Mouse (Mus musculus) adrenal gland, adult (tissue): ENCODE results near the gene Micu1.
A peak's percentile ranks its signal among the peaks of the same experiment; 100 is the strongest.
"Not testable (repeated sequence)": the region's sequence is repeated elsewhere in the genome, so short reads cannot be mapped to it uniquely, and the experiment has no call there.

Experiments
- DNase-seq, 2 experiments: peaks; one replicate each; pipeline ENCODE4 v3.0.0; 2022 to 2023; ENCODE audit warnings: low spot score in 1 of 2; ENCODE audit not compliant: inconsistent age in 2 of 2

The Micu1 gene

DNA sequence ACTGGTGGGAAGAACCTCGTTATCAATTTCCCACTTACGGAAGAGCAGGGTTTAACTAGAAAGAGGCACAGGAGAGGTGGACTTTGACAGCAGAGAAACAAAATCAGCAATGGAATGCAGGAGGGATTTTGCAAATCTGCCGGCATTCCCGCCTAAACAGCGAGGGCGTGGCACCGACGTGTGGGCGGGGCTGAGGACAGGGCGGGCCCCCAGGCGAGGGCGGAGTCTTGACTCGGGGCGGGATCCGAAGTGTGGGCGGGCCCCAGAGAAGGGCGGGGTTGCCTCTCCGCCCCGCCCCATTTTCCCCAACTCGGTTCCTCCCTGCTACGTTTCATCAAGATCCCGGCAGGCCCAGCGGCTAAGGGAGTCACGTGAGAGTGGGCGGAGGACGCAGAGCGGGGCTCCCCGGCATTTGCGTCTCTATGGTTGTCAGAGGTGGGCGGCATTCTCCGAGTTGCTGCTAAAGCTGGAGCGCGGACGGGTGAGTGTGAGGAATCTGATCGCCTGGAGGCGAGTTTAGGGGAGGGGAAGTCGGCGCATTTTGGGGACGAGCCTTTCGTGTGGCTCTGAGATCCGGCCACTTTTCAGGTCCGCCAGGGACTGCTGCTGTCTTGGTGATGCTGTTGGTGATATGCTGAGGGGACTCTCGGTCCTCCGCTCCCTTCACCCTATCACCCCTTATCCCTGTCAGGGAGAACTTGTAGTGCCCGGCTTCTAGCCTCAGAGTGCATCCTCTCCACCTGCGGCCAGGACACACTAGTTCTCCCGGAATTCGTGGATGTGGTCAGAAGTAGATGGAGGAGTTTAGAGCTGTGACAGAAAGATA lies at the start of gene Micu1:
Gene Micu1 (plus strand): TSS at position 271 of the 826 bp plus-strand sequence.
- DNase-seq = peak; percentile 97 to 99

DNA sequence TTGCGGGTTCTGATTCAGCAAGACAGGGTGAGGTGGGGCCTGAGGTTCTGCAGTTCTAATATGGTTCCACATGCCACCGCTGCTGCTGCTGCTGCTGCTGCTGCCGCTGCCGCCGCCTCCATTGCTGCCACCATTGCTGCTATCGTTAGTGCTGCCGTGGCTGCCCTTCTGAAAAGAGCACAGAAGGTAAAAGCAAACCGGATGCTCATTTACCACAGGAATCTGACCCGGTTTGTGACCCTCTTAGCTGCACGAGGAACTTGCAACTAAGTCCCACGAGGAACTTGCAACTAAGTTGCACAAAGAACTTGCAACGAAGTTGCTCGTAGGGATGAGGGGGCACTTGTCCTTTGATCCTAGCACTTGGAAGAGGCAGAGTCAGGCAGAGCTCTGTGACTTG lies 45.5 kb upstream of the Micu1 start:
- DNase-seq = no peak

DNA sequence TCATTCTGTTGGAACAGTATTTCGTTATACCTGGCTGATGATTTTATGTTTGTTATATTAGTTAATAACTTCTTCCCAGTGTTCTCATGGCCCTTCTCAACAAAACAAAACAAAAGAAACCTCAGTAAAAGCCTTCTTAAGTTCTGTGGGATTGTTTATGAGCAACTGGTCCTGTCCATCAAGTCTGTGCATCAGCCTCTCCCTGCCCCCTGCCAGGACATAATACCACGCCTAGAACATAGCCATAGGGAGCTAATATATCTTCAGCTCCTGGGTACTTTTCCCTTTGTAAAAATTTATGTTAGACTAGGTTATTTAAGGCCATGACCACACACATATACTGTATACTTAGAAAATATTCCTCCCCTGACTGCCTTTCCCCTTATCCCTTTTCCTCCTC lies 37.5 kb upstream of the Micu1 start:
- DNase-seq = no peak

DNA sequence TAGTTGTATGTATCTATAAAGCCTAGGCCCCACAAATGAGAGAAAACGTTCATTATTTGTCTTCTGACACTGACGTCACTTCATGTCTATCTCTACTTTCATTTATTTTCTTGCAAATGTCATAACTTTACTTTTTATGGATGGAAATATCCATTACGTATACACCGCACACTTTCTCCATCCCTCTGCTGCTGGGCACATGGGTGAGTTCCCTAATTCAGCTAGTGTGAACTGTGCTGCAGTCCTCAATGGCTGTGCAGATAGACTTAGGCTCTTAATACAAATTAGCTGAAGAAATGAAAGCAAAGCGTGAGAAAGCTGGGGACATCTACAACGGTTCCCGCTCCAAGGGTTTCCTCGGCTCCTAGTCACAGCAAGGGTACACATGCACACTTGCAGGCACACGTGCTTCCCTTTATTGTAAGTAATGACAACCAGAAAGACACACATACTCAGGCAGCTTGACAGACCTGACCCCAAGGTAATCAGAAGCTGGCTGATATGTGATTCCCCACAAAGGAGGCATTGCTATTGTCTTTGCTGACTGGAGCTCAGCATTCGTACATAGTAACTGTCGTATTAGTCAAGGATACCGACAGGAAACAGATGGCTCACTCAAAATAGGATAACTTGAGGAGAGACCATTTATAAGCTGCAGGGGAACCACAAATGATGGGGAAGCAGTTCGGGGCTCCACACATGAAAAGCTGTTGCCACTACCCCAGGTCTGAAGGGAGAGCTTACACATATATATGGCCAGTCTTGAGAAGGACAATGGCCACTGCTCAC lies 36.6 kb upstream of the Micu1 start:
- no peak for DNase-seq

DNA sequence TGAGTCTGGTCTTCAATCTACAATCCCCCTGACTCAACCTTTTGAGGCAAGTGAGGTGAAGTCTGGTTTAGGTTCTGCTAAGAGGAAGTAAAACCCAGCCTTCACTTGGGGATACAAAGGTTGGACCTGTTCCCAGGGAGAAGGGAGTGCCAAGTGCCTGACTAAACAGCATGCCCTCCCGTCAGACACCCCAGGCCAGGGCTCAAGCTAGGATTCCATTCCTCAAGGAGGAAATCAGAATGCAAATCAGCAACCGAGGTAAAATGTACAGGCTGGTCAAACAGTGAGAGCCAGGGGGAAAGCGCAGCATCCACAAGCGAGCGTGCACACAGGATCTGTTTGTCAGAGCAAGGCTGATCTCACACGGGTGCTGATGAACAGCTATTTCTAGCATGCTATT lies 34.9 kb upstream of the Micu1 start:
- peak; percentile 7 to 40 for DNase-seq

DNA sequence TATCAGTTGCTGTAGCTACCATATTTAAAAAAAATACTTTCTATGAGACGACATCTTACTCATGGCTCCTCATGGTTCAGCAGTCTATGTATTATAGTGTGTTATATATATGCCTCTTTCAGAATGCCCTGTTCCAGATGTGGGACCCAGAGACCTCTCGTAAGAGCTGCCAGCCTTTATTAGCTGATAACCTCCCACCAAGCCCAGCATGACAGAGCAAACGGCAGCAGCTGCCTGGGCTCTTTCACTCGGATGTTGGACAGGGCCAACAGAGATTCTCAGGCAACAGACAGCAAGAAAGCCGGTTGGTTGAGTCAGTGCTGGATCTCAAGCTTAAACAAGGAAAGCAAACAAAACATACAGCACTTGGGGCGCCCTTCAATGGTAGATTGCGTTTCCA lies 33.8 kb upstream of the Micu1 start:
- no peak for DNase-seq

DNA sequence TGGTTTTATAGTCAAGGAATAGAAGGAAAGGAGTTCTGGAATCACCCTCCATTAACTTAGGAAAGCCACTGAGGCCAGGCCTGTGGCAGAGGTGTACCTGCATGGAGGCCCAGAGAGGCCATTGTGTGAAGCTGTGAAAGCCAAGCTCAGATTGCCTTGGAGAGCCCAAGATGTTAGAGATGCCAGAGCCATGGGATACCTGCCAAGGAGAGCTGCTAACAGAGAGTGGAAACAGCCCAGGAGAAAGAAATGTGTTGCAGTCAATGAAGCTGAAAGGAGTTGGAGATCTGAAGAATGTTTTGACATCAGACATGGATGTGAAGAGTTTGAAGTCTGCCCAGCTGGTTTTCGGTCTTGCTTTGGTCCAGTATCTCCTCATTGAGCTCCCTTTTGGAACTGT lies 24.4 kb upstream of the Micu1 start:
- DNase-seq = no peak

DNA sequence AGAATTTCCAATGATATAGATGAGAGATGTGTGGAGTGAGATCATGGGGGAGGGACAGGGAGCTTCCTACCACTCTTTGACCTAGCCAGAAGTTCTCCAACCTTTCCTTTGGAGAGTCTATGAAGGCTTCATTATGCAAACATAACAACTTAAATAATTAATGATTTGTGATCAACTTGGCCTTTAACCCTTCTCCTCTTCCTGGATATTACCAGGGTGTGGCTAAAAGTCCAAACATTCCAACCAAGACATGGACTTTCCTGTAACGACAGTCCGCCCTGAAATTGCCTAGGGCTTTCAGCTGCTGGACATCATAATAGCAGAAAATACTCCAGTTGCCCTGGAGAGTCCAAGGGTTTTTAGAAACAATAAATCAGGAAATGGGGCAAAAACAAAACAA lies 23.1 kb upstream of the Micu1 start:
- DNase-seq = no peak

DNA sequence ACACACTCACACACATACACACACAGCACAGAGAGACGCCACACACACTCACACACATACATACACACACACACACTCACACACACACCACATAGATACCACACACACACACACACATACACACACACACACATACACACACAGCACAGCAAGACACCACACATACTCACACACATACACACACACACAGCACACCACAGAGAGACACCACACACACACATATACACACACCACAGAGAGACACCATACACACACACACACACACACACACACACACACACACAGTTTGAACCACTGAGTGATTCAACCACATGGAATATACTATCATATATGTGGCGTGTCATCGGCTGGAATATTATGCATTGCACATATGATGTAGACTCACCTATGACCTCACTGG lies 16.7 kb upstream of the Micu1 start:
- not testable (repeated sequence) for DNase-seq

DNA sequence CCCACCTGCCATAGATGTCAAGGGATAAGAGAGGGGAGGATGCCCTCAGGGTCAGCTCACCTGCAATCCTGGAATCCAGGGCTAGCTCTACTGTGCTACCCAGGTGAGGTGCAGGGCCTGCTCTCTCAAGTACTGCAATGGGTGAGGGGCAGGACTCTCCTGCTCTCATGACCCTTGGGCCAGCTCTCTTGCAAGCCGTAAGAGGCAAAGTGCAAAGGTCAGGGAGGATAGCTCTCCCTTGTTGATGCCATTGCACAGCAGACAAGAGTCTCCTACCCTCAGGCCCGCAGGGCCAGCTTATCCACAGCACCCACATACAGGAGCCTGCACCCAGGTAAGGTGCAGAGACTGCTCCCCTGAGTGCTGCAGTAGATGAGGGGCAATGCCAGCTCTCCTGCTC lies 15.2 kb upstream of the Micu1 start:
- no peak for DNase-seq

DNA sequence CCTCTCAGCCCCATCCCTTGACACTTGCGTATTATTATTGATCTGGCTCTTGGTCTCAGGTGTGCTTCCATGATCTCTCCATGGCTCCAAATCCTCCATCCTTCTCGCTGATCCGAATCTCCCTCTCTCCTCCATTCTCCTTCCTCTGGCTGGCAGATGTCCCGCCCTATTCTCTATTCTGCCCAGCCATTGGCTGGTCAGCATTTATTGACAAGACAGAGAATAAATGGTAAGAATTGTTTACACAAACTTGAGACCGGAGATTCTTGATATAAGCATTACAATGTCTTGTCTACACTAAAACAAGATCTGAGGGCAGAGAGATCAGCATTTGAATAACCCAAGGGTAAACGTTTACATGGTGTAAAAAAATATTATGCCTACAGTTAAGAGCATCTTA lies 12.4 kb upstream of the Micu1 start:
- no peak for DNase-seq

DNA sequence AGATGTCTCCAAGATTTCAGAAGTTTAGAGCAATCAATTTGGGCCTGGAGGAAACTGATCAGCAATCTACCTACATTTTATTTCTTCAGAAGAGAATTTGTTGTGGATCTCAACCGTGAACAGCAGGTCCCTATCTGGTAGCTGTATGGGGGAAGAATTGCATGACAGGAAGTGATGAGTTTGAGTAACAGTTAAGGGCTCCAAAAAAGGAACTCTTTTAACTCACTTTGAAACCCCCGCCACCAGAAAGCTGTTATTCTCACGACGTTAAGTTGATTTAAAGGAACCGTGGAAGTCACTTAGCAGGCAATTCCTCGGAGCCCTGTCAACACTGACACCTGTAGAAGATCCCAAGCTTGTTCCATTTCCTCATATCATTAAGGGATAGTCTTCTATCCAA lies 9.8 kb upstream of the Micu1 start:
- DNase-seq = no peak

DNA sequence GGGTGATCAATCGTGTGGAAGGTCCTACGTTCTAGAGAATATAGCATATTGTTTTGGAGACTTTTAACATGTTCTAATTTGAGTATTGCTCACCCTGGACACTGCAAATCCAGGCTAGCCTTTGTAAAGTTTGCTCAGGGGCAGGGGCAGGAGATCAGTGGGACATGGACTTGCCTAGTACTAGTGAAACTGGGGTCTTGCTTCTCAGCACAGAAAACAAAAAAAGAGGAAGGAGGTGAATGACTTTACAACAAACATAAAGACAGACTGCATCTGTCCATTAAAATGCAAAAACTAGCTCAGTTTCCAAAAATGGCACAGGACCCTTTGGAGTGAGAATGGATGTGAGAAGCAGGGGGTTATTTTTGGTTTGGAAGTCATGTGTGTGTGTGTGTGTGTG lies 8.2 kb upstream of the Micu1 start:
- no peak for DNase-seq

DNA sequence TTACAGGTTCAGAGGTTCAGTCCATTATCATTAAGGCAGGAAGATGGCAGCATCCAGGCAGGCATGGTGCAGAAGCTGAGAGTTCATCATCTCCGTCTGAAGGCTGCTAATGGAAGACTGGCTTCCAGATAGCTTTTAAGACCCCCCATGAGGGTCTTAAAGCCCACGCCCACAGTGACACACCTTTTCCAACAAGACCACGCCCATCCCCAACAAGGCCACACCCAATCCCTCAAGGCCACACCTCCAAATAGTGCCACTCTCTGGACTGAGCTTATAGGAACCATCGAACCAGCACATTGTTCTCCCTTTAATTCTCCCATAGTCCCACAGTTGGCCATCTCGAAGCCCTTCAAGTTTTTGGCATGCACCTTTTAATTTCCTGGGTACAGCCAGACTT lies 2.8 kb upstream of the Micu1 start:
- DNase-seq = no peak

DNA sequence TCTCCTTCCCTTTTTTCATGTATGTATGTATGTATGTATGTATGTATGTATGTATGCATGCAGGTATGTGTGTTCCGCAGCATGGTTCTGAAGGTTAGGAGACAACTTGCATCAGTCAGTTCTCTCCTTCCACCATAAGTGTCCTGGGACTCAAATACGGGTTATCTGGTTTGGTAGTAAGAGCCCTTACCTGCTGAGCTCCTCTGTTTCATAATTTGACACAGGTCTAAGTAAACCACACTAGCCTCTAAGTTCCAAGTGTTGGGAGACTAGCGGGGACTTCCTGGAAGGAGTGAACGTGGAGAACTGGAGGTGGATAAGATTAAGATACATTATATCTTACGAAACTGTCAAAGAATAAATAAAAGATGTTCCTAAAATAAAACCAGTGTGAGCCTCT lies 472 bp upstream of the Micu1 start:
- DNase-seq = no peak

DNA sequence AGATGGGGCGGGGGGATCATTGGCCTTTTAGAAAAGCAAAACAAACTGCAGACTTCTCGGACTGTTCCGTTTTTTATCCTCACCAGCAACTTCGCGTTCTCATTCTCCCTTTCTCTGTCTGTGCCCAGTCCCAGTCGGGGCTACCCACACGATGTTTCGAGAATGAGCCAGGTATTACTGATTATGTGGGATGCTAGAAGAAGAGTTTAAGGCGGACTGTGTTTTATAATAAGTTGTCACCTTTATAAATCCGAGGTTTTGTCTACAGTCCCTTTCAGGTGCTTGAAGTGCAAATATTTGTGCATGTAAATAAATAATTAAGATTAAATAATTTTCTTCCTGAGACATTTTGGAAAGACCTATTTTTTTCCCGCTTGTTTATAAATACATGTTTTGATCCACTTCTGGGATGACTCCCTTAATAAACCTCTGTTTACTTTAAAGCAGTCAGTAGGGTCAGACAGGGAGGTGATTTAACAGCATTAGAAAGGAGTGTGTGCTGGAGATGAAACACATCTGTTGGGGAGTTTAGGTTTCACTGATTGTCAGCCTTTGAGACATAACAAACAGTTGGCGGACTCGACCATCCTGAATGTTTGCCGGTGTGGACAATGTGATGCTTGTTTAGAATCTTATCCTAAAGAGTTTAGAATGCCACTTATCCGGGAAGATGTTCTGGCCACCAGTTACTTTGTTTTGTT lies 933 bp downstream of the Micu1 start:
- DNase-seq = no peak

DNA sequence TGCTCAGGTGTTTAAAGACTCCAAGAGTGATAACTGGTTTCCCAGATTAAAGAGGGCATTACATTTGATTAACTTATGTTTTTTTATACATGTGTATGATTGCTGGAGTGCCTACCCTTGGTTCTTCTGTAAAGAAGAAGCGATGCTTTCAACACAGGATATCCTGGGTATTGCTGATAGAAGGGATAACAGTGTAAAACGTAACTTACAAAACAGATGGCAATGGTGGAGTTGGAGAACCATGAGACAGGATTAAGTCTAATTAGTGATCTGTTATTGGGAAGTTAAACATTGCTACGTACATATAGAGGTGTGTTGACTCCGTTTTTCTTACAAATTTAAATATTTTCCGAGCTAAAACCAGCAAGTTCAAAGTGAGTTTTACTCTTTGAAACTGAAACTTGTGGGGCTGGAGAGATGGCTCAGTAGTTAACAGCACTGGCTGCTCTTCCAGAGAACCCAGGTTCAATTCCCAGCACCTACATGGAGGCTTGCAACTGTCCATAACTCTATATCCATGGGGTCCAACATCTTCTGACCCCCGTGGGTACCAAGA lies 4.8 kb downstream of the Micu1 start:
- no peak for DNase-seq

DNA sequence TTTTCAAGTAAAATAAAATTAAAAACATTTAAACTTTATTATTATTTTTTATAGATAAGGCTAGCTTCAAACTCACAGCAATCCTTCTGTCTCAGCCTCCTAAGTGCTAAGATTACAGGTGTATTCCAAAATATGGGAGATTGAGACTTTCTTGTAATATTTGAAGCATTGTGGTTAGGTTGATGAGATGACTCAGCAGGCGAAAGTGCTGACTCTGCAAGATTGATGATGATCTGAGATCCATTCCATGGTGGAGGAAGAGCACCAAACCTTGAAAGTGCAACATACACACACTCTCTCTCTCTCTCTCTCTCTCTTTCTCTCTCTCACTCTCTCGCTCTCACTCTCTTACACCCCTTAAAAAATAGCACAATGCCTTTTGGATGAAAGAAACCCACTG lies 5.3 kb downstream of the Micu1 start:
- DNase-seq = no peak

DNA sequence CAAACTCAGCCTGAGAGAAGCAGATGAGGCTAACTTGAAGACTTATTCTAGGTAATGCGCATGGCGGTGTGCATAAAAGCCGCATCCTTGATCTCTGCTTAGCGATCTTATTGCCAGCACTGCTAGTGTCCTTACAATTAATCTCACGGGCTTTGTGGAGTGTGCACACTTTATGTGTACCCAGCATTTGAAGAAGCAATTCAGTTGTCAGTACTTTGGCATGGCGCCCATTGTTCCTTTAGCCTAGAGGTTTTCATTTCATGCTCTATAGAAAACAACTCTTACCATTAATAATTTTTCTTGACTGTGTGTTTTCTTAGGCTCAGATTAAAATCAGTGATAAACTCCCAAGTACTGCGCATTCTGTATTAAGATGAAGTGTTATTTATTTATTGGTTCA lies 7.0 kb downstream of the Micu1 start:
- peak; percentile 25 to 52 for DNase-seq

DNA sequence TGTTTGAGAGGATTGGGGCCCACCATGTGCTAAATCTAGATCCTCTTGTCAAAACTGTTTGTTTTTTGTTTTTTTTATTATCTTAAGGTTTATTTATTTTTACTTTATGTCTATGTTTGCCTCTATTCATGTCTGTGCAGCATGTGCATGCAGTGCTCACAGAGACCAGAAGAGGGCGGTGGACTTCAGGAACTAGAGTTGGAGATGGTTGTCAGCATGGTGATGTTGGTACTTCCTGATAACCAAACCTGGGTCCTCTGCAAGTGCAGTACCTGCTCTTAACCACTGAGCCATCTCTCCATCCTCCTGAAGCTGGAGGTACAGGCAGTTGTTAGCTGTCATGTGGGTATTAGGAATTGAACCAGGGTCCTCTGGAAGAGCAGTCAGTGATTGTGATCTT lies 8.0 kb downstream of the Micu1 start:
- DNase-seq = no peak

DNA sequence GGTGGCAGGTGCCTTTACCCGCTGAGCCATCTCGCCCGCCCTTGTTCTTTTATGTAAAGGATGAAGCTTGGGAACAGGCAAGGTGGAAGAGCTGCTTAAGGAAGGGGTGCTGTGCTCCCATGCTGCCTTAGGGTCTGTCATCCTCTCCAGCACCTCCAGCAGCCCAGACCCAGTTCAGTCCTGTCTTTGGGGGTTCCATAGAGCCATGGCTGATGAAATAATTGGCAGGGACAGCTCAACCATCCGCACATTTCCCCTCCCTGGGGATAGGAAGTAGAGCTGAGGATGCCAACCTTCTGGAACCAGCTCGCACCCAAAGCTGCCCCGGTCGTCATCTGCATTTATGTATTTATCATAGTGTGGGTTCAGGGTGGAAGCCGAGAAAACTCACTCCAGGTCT lies 9.8 kb downstream of the Micu1 start:
- no peak for DNase-seq

DNA sequence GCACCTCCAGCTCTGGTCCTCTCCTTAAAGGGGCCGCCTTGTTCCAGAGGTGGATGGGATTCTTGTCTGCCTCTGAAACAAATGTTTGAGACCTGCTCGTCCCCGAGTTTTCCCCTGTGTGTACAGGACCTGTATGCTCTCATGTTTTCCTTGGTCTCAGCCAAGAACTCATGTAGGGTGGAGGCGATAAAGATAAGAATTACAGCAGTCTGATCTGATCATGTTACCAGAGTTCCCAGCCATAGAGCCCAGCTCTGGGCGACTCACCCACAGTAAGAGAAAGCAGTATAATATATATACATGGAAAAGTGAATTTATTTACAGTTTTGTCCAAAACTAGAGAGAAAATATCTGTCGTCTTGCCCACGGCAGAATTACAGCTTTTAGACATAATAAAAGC lies 17.7 kb downstream of the Micu1 start:
- no peak for DNase-seq
